Mouse (Mus musculus): Measurements from ENCODE around the gene Mmp27. TPM values are rescaled to one million over a fixed set of nuclear protein-coding genes. Genes with fewer than 3 reads are reported as not detected.

Gene Mmp27
- not detected for total RNA-seq (2021)
- long read RNA-seq = 0 reads

DNA sequence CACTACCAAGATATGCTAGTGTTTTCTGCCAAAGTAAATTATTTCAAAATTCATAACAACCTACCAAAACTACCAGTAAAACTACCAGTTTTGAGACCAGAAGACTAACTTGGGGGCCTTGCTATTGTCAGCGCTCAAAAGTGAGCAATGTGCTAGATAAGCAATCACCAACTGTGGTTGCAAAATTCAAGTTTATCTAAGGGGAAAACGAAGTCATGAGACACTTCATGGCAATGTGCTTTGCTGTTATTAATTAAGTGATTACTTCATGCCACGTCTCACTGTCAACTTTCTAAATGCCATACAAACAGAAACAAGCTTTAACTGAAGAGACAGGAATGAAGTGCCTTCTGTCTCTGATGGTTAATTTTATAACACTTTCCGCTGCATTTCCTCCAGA lies at the start of gene Mmp27:
Gene Mmp27, plus strand, starts transcription at position 235 of the 400 bp plus-strand sequence.
- no peak for DNase-seq (ENCODE audit: low spot score in 2 of 2)

DNA sequence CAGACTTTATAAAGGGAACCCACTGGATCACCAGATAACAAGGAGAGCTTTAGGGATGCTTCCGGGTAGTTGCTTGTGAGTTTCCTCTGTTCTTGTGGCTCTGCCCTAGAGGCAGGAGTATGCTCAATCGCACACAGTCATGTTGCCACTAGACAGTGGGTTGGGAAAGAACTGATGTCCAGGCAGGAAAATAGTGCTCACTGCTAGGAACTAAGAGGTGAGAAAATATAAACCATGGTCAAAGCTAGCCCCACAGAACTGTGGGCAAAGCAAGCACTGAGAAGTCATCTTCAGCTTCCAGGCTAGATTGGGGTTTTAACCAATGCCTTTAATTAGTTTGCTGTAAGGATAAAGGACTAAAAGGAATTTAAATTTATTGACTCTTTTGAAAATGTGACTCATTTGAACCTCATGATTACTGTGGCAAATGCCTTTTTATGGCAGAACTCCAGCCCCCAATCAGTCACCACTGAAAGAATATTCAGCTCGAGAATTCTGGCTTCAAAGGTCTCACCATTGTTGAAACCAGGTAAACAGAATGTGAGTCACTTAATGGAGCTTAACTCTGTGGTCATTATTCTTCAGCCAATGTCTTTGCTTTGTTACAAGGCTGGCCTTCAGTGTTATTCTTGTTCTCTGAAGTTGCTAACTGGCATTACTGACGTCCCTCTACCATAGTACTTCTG lies 44.8 kb upstream of the Mmp27 start:
- no peak for DNase-seq (ENCODE audit: low spot score in 2 of 2)

DNA sequence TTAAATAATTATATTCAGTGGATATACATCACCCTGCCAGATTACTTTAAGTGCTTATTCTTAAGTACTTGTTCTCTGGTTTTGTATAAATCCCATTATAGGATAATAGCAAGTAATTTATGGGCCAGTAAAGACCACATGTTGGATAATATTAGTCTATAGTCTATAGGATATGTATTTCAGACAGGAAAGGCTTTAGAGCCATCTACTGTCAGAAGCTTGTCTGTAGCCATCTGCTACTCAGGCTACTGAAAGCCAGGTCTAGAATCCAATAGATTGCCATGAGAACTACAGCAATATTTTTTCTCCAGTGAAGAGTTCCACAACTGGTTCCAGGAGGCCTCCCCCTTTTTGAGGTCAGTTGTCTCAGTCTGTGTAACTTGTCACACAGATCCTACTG lies 28.4 kb upstream of the Mmp27 start:
- no peak for DNase-seq (ENCODE audit: low spot score in 2 of 2)

DNA sequence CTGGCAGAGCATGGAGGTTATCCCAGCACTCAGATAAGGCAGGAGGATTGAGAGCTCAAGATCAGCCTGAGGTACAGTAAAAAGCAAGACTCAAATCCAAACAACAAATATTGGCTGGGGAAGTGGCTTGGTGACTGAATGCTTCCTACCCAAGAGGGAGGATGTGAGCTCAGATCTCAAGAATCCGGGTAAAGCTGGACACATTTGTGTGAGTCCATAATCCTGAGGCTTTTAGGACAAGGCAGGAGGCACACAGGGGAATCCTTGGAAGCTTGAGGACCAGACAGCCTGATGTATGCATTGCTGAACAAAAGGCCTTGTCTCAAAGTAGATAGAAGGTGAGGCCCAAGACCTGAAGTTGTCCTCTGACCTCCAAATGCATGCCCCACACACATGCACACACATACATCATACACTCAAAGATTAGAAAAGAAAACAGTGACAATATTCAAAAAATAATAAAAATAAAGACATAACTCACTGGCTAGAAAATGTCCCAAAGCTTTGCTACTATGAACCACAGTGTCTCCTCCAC lies 26.2 kb upstream of the Mmp27 start:
- DNase-seq (ENCODE audit: low spot score in 2 of 2) = no peak

DNA sequence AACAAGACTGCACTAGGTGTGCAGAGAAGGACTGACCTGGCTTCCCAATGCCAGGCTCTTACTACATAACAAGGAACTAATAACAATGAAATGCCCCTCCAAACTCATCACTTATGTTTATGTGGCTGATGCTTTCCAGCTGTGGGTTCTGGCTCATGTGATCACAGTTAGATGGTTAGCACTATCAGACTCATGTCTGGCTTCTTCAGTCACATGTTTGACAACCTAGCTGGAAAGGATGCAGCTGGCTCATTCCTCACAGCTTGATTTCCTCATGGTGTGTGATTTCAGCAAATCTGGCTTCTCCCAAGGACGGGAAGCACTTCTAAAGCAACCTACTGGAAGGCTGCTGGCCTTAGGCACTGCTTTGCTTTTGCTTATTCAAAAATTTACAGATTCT lies 25.7 kb upstream of the Mmp27 start:
- DNase-seq (ENCODE audit: low spot score in 2 of 2) = no peak

DNA sequence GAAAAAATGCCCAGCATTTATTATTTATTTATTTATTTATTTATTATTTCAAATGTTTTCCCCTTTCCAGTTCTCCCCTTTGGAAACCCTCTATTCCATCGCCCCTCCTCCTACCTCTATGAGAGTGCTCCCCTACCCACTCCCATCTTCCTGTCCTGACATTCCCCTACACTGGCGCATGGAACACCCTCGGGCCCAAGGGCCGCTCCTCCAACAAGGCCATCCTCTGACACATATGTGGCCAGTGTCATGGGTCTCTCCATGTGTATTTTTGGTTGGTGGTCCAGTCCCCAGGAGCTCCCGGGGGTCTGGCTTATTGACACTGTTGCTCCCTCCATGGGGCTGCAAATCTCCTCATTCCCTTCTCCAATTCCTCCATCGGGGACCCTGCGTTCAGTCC lies 25.3 kb upstream of the Mmp27 start:
- DNase-seq (ENCODE audit: low spot score in 2 of 2) = no peak

DNA sequence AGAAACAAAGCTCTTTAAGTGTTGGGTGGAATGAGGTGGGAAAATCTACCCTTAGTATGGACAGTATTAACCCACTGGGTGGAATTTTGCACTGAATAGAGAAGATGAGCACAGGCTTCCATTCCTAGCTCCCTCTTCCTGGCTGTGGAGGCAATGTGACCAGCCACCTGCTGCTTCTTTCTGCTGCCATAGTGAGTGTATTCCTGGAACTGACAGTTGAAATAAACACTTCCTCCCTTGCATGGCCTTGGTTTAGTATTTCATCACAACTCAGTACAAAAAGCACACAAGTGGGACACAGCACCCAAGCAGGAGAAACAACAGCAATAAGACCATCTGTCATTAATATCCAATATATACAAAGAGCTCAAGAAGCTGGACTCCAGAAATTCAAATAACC lies 19.3 kb upstream of the Mmp27 start:
- DNase-seq (ENCODE audit: low spot score in 2 of 2) = no peak

DNA sequence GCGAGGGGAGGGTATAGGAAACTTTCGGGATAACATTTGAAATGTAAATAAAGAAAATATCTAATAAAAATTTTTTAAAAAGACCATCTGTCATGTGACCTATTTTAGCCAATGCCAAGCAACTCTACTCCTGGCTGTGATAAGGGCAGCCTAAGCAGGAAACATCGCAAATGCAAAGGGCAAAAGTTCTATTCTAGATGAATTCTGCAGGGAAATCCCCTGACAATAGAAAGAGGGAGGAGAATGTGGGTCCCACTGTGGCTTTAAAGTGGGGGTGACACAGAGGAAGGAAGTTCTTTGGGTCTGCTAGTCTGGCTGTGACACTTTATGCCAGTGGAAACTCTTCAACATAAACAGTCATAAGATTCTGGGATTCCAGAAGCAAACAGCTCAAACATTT lies 17.7 kb upstream of the Mmp27 start:
- DNase-seq (ENCODE audit: low spot score in 2 of 2) = no peak

DNA sequence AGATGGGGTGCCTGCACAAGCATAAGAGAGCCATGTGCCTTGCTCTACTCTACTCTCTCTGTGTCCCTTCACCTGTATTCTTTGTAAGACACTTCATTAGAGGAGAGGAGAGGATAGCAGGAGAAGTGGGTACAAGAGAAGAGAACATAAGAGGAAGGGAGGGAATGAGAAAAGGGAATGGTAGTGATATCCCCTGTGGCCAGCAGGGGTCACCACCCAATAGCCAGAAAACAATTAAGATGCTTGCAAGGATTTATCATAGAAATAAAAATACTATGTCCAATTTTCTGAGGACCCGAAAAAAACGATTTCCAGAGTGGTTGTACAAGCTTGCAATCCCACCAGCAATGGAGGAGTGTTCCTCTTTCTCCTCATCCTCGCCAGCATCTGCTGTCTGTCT lies 16.8 kb upstream of the Mmp27 start:
- DNase-seq (ENCODE audit: low spot score in 2 of 2) = peak; percentile 13 to 17

DNA sequence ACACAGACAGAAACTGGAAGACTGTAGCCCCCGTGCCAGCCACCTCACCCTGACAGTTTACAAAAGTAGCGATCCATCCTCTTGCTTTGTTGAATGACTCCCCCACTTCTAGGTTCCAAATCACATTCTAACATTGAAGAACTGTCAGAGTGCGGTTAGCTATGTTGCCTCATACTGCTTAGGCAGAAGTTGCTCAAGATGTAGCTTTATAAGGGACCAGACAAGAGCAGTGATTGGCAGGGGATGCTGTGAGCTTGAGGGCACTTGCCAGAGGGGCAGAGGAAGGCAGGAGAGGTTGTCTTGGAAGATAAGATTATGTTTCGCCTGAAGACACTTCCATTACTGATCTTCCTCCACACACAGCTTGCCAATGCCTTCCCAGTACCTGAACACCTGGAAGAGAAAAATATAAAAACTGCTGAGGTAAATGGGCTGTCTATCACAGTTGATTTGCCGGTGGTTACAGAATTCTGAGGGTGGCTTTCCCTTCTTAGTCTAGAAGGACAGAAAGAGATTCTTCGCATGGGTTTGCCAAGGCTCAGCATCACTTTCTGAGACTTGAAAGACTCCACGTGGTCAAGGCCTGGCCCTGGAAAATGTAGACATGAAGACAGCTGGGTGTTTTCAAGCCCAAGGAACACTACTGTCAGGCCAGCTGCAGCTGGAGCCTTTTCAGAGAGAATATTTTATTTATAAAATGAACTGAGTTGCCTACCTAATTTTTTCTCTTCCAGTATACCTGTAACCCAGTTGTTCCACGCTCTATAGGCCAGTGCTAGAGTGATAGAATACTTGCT lies 12.8 kb upstream of the Mmp27 start, which contains the start of gene Mmp8:
Gene Mmp8, plus strand, starts transcription at position 236 of the 797 bp plus-strand sequence.
- DNase-seq (ENCODE audit: low spot score in 2 of 2) = no peak

DNA sequence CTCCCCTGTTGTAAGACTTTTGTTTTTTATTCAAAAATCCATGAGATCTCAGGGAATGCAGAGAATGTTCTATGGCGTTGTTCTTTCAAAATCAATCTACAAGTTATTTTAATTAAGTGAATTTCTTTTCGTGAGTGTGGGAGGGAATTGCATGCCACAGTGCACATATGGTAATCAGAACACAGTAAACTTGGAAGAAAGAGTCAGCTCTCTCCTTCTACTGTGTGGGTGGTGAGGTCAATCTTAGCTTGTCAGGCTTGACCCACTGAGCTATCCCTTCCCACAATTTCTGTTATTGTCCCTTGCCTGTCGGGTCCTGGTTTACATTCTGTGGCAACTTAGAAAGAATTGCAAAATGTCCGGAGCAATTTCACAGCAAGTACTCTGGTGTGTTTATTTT lies 11.2 kb upstream of the Mmp27 start:
- no peak for DNase-seq (ENCODE audit: low spot score in 2 of 2)

DNA sequence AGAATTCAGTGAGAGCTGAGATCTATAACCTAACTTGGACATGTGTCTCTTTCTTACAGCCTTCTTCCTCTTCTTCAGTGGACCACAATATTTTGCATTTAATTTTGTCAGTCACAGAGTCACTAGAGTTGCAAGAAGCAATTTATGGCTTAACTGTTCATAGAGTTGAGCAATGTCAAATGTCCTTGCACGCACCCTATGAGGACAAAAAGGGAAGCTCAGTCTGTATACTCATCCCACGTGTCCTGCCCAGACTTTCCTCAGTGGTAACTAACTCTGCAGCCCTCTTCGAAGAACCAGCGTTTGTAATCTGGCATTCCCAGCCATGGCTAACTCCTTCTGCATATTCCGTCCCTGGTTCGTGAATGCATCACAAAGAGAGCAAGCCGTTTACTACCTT lies 3.8 kb upstream of the Mmp27 start:
- no peak for DNase-seq (ENCODE audit: low spot score in 2 of 2)

DNA sequence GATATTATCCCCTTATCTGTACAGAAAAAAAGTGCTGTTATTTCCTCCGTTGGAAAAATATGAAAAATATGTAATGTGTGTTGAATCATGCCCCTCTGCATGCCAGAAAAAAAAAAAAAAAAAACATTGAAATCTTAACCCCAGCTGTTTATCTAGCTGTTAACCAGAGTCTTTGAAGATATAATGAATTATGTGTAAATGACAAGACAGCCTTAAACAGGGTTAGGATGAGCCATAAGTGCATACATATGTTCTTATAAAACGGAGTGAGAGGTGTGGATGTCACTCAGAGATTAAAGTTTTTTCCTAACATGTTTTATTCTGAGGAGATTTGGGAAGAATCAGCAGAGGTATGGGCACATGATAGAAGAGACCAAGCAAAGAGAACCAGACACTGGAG lies 3.3 kb upstream of the Mmp27 start:
- no peak for DNase-seq (ENCODE audit: low spot score in 2 of 2)

DNA sequence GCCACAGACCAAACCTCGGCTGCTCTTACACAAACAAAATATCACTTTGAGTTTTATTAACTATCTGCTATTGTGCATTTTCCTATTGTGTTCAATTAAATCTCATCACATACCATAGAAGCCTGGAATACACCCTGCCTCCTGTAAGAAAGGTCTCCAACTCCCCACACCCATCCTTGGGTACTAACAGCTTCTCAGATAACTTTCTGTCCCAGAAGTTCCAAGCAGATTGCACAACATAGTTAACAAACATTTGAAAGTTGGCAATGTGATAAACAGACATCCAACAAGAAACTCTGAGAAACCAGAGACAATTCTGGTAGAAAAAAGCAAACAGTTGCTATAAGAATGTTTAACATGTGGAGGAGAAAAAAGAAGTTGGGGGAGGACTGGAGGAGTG lies 711 bp upstream of the Mmp27 start:
- no peak for DNase-seq (ENCODE audit: low spot score in 2 of 2)

DNA sequence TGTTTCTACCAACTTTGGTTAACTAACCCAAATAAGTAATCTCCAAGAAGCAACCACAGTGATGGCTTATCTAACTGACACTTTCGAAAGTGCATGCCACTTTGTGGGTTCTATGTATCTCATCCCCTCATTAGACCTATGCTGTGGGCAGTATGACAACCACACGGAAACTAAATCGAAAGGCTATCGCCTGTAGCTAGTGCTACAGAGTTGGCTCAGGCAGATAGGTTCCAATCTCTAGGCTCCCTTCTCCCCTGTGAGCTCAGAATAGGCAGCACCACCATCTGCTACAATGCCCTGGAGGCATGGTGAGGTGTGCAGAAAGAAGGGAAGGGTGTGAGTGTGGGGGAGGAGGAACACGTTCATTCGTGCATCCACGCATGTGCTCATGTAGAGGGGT lies 992 bp downstream of the Mmp27 start:
- no peak for DNase-seq (ENCODE audit: low spot score in 2 of 2)

DNA sequence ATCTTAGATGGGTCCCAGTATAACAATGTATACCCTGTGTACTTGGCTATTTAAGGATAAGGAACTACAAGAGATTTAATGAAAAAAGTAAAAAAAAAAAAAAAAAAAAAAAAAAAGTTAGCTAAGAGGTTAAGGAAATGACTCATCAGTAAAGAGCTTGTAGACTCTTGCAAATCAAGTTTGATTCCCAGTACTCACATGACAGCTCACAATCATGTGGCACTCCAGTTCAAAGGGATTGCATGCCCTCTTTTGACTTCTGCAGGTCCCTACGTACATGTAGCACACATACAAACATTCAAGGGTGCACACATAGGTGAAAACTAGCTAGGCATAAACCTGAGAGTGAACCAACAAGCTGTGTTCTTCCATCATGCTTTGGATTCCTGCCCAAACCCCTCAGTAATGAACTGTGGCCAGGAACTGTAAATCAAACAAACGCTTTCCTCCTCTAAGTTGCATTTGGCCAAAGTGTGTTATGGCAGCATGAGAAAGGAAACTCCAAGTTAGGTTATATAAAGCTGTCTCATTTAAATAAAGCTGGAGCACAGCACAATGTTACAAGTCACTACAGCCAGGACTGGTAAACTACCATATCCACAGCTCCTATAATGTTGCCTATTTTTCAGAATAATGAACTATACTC lies 1.6 kb downstream of the Mmp27 start:
- no peak for DNase-seq (ENCODE audit: low spot score in 2 of 2)

DNA sequence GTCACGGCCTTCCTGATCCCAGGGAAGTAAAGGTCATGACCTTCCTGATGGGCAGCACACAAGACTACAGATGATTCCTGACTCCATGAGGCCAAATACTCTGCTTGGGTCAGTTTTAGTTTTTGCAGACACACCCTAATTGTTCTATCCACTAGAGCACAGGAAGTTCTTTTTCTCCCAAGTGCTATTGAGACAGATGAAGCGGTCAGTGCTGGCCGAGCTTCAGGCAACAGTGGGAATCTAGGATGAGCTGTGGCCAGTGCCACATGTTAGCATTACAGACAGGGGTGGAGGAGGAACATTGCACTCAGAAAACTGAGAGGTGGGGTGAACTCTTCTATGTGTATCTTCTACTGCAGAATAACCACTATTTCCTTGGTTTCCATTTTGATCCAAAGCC lies 4.3 kb downstream of the Mmp27 start:
- DNase-seq (ENCODE audit: low spot score in 2 of 2) = no peak

DNA sequence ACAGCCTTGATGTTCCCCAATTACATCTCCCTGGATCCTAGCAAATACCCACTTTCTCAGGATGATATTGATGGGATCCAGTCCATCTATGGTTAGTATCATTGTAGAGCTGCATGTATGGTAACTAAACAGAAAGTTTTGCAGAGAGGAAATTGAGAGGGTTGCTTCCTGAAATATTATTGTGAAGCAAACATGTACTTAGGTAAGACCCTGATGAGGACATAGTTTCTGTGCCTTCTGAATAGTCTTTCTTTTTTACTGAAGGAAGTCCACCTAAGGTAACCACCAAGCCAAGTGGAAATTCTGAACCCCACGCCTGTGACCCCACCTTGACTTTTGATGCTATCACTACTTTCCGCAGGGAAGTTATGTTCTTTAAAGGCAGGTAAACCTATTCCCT lies 6.2 kb downstream of the Mmp27 start:
- no peak for DNase-seq (ENCODE audit: low spot score in 2 of 2)

DNA sequence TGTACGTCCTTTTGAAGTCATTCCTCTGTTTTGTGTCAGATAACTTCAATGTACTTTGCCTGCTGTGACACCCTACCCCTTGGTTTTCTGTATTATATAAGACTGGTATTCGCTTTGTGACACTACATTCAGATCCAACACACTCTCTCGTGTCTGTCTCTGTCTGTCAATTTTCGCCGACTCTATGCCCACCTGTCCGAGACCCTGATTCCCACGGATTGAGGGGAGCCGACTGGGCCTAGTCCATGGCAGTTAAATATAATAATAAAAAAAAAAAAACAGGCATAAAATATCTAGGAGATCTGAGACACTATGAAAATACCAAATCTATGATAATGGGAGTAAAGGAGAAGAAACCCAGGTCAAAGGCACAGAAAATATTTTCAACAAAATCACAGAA lies 18.9 kb downstream of the Mmp27 start:
- no peak for DNase-seq (ENCODE audit: low spot score in 2 of 2)

DNA sequence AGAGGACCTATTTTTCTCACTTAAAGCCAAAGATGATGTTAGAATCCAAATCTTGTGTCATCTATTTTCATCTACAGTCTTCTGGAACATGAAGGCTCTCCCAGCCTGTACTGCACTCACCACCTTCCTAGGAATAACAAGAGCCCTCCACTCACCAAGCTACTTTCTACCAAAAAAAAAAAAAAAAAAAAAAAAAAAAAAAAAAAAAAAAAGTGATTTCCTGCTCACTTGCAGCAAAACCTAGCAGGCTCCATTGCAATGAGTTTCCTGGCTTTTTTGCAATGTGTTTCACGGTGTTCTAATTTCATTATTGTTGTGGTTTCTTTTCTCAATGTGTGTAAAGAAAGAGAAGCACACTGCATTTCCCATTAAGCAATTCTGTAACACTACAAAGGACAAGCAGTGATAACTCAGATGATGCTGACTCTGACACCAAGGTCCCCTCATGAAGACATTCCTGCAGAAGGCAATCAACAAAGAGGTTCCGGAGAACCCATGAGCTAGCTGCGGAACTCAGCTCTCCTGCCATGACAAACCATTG lies 22.1 kb downstream of the Mmp27 start:
- no peak for DNase-seq (ENCODE audit: low spot score in 2 of 2)

DNA sequence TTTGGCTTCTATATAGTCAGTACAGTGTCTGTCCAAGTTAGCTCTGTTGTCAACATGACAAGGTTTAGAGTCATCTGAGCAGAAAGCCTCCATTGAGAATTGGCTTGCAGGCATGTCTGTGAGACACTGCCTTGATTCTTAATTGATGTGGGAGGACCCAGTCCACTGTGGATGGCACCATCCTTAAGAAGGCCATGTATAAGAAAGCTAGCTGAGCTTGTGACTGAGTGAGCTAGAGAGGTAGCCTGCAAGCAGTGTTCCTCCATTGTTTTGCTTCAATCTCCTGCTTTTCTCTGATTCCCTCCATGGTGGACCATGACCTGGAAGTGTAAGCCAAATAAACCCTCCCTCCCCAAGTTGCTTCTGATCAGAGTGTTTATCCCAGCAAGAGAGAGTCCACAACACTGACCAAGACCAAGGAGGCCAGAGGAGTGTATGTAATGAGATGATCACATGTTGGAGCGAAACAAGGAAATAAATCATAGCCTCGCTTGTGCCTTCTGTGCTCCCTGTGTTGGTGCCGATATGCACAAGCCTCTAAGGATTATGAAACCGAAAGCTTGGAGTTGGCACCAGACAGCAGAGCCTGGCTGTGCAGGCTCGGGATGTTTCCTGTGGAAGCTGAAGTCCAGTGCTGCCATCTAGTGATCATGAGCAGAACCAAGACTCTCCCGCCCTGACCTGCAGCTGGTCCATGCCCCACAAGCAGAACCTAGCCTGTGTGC lies 23.8 kb downstream of the Mmp27 start:
- peak; percentile 75 to 83 for DNase-seq (ENCODE audit: low spot score in 2 of 2)

All from layer of hippocampus, postnatal 10 days (tissue).